Mouse (Mus musculus): ENCODE measurements around the gene Camta1.

The Camta1 gene

DNA sequence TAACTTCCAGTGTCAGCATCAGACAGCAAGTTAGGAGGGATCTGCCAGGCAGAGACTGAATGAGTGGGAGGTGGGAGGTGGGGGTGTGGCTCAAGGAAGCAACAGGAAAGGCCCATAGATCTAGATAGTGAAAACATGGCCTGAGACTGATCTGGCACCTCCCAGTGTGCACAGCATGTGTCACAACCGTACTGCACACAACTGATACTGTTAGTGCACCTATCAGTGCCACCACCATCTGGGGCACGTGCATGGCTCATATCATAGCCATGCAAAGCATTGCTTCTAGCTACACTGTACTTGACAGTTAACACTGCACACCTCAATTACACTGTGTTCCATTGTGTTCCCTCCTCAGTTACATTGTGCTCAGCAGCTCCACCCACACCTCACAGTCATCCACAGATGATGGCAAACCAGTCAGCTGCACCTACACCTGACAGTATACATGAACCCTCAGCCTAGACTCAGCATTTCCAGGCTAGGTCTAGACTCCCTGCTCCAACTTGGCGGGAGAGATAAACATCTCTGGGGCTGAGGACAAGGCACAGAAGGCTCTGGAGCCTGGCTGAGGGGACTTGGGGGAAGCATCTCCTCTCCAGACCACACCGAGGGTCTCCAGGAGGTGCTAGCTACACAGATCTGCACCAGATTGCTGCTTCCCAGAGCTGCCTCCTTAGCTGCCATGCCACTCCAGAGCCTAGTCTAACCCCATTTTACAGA is 131.5 kb downstream of the Camta1 start:
- DNase-seq, result no peak

GRCm38 (mm10) chr4:151729116-151729515 is 132.6 kb downstream of the Camta1 start:
- no peak for DNase-seq

GRCm38 (mm10) chr4:151728391-151729065 is 133.1 kb downstream of the Camta1 start:
- no peak for DNase-seq

DNA sequence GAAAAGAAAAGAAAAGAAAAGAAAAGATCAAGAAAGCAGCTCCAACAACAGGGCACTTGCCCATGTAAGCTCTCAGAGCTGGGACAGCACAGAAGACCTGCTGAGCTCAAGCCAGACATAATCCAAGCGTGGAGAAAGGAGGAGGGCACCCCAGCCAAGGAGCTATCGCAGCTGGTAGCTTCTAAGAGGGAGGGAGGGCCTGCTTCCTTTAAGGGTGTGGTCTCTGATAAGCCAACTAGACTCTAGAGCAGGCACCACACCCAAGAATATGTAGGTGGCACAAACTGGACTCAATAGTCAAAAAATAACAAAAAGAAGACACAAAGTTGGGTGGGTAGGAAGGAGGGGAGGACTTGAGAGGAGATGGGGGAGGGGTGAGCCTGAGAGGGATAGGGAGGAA is 135.3 kb downstream of the Camta1 start:
- DNase-seq, result no peak

- no peak for DNase-seq
Measured at GRCm38 (mm10) chr4:151724897-151725296, 136.8 kb downstream of the Camta1 start.

GRCm38 (mm10) chr4:151720722-151721467 is 140.8 kb downstream of the Camta1 start:
- no peak for DNase-seq

DNA sequence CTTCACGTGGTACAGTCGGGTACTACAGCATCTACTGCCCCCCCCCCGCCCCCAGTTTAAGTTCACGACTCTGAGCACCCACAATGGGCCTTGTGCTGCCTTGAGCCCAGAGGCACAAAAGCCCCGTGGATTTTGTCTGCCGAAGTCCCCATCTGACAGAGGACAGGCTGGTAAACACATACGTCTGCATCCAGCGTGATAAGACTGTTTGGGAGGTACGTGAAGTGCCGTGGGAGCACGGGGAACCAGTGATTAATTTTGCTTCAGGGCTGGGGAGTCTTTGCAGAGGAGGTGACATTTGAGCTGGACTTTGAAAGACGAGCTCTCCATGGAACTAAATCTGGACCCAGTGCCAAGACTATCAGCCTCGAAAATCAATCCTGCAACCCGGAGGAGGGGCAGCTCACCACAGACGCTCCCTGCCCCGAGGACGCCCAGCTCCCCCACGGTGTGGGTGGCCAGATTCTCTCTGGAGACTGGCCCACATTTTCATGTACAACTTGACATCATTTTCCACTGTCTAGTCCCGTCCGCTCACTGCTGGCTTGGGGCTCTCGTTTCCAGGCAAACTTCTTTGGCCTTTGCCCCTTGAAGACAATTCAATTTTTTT is 142.7 kb downstream of the Camta1 start:
- no peak for DNase-seq

- DNase-seq, result no peak
Measured at GRCm38 (mm10) chr4:151717864-151718263, 143.8 kb downstream of the Camta1 start.

DNA sequence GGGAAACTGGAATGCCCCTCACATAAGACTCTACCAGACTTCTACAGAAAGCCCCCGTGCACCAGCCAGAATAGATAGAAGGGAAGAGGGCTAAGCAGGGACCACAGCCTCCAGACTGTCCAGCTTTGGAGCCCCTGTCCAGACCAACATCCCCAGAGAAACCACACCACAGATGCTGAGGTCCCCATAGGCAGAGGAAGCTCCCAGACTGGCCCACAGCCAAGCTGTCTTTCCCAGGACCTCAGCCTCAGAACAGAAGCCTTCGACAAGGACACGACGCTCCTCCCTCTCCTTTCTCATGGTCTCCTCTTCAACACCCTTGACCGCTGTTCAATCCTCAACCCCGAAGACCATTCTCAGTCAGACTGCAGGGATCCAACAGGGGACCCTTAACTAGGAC is 148.0 kb downstream of the Camta1 start:
- no peak for DNase-seq

DNA sequence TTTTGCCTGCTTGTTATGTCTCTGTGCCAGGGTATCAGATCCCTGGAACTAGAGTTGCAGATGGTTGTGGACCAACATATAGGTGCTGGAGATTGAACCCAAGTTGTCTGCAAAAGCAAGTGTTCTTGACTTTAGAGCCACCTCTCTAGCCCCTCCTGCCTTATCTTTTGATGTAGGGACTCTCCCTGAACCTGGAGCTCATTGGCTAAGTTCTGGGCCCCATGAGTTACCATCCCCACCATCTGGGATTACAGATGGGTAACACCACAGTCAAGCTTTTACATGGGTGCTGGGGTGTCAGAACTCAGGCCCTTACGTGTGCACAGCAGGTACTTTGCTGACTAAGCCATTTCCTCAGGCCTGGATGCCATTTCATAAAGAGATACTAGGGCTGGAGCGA is 150.3 kb downstream of the Camta1 start:
- no peak for DNase-seq

GRCm38 (mm10) chr4:151710522-151710921 is 151.2 kb downstream of the Camta1 start:
- no peak for DNase-seq

DNA sequence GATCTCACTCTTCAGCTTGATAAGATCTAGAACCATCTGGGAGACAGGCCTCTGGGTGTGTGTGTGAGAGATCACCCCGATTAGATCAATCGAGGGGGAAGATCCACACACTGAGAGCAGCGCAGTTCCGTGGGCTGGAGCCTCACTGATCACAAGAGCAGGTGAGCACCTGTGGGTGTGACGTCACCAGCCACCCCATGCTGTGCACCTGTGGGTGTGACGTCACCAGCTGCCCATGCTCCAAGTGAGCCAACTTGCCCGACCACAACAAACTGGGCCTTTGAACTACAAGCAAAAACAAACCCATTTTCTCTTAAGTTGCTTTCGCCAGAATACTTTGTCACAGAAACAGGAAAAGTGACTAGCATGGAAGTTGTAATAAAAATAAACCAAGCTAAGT is 152.4 kb downstream of the Camta1 start:
- DNase-seq, result no peak

DNA sequence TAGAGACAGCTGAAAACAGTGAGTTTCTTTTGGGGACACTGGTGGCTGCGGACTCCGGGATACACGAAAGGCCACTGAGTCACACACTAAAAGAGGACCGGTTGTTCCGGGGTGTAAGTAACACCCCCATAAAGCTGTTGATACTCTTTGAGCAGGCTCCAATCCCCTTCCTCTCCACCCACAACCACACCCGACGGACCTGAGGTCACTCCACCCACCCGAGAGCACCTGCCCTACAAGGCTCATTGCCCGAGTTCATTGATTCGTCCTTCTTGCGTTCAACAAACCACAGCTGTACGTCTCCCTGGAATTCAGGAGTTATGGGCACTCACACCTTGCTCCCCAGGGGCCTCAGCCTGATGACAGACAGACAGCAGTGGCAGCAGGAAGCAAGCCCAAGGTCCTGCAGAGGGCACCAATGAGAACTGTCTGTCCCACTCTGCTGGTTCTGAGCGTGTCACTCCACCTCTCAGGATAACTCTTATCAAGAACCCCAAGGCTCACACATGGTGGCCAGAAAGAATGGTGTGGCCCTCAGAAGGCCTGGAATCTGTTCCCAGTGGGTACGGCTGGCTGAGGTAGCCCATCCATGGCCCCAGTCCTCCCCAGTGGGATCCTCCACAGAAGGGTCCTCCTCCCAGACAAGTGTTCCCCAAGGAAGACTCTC is 158.5 kb downstream of the Camta1 start:
- no peak for DNase-seq

- DNase-seq, result no peak
Measured at GRCm38 (mm10) chr4:151702463-151702862, 159.2 kb downstream of the Camta1 start.

DNA sequence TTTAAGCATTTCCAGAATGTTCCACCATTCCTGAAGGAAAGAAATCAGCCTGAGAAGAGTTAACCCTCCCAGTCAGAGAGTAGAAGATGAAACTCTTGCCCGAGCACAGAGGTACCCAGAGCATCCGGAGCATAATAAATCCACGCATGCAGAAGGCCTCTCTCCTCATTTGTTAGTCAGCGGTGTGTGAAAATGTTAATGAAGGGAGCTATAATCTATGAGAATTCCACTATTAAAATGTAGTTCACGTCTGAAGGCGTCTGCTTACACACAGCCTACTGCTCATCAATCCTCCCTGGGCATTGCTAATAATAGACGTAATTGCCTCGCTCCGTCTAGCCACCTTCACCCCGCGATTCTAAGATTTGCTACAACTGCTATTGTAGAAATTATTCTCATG is 165.7 kb downstream of the Camta1 start:
- no peak for DNase-seq

- DNase-seq, result no peak
Measured at GRCm38 (mm10) chr4:151694531-151694930, 167.1 kb downstream of the Camta1 start.

- DNase-seq, result no peak
Measured at GRCm38 (mm10) chr4:151694047-151694446, 167.6 kb downstream of the Camta1 start.

GRCm38 (mm10) chr4:151690041-151690440 is 171.6 kb downstream of the Camta1 start:
- DNase-seq, result no peak

DNA sequence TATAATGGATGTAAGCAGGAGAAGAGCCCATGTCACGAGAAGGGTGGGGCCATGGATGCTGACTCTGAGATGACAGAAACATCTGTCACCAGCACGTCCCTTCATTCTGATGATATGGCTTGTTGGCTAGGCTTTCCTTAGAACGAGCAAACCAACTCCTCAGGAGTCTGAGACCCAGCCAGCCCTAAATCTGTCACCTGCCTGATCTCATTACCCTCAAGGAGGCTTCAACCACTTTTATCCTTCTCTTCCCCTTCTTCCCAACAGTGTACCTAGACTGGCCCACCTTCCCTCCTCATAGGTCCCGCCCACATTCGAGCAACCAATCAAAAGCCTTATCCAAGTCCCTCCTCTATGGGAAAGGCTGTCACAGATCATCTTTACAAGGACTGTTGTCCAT is 173.5 kb downstream of the Camta1 start:
- DNase-seq, result no peak

DNA sequence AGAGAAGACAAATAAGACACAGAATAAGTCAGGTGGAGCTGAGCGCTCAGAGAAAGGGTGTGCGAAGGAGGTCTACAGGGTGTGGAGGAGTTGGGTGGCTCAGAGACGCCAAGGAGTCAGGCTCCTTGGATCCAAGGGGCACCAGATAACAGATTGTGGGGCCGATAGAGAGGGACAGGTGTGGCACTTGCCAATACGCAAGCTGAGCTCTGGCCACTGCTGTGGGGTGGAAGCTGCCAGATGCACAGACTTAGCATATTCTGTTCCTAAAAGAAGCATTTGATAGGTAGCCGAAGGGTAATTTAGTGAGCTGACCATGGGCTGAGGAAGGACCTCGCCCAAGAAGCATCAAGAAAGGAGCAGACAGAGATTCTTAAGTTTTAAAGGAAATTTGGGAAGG is 177.1 kb downstream of the Camta1 start:
- no peak for DNase-seq

DNA sequence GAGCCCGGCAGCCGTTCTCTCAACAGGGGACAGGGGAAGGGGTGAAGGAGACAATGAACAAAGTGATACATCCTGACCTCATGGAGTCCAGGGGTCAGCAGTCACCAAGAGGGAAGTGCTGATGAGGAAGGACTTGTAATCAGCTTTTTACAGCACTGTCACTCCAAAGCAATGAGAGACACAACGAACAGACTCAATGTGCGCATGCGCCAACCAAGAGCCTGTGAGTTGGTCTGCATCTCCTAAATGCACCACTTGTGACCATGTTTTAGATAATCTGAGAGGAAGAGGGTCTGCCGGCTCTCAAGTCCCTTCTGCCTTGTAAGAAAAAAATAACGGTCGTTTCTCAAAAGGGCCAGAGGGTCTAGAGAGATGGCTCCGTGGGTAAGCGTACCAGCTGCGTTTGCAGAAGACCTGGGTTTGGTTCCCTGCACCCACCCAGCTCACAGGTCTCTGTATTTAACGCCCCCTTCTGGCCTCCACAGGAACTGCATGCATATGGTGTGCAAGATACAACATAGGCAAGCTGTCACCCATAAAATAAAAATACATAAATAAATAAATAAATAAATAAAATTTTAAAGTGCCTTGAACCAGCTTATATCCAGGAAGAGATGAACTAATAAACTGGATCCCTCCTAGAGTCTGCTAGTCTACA is 178.7 kb downstream of the Camta1 start:
- DNase-seq, result no peak

GRCm38 (mm10) chr4:151672452-151672851 is 189.2 kb downstream of the Camta1 start:
- no peak for DNase-seq

All from lung, postnatal 36 days (tissue).